Mouse (Mus musculus) limb, embryonic 12.5 days (tissue): Measurements from ENCODE around the gene Gm20388. TPM values are rescaled to one million over a fixed set of nuclear protein-coding genes. Genes with fewer than 3 reads are reported as not detected.
"Not testable (repeated sequence)": the region's sequence is repeated elsewhere in the genome, so short reads cannot be mapped to it uniquely, and the experiment has no call there.

Experiments
- ATAC-seq: fragments of 200-750 bp; cut with Nextera tagmentation; 2 replicates; pipeline ENCODE4 v1.8.0; 2017; ENCODE audit warnings: low read depth, moderate TSS enrichment; ENCODE audit not compliant: insufficient number of reproducible peaks, insufficient read depth, low FRiP score, low TSS enrichment
- H3K27ac ChIP-seq: fragments of 300-500 bp; sonication (generic); 2 replicates; pipeline ENCODE4 v1.5.1; 2016; ENCODE audit warnings: mild to moderate bottlenecking, moderate library complexity
- H3K27me3 ChIP-seq: fragments of 300-500 bp; sonication (generic); 2 replicates; pipeline ENCODE4 v1.6.1; 2016; ENCODE audit warnings: mild to moderate bottlenecking, moderate library complexity
- H3K36me3 ChIP-seq: fragments of 300-500 bp; sonication (generic); 2 replicates; pipeline ENCODE4 v1.6.1; 2016; ENCODE audit warnings: mild to moderate bottlenecking, moderate library complexity
- H3K4me1 ChIP-seq: fragments of 300-500 bp; sonication (generic); replicated peaks from 2 replicates; pipeline ENCODE4 v1.6.1; 2016
- H3K4me2 ChIP-seq: fragments of 300-500 bp; sonication (generic); 2 replicates; pipeline ENCODE4 v1.6.1; 2016; ENCODE audit warnings: mild to moderate bottlenecking, moderate library complexity
- H3K4me3 ChIP-seq: fragments of 300-500 bp; sonication (generic); replicated peaks from 2 replicates; pipeline ENCODE4 v1.5.1; 2016; ENCODE audit warnings: mild to moderate bottlenecking
- H3K9ac ChIP-seq: fragments of 300-500 bp; sonication (generic); replicated peaks from 2 replicates; pipeline ENCODE4 v1.6.1; 2016; ENCODE audit warnings: mild to moderate bottlenecking, moderate library complexity
- H3K9me3 ChIP-seq: fragments of 300-500 bp; sonication (generic); 2 replicates; pipeline ENCODE4 v1.6.1; 2016; ENCODE audit warnings: mild to moderate bottlenecking, moderate library complexity
- WGBS: fragments of 180-500 bp; shearing (Covaris S2); methylation state at CpG from one replicate; pipeline ENCODE4 v1.1.7; 2016; 5-methylcytosine and 5-hydroxymethylcytosine counted together
- polyA plus RNA-seq: library from polyadenylated mRNA; unstranded; fragments of >200 nt; fragmentation: Nextera tagmentation; extraction: Ambion mirVana; gene quantifications from 2 replicates; pipeline ENCODE4 v1.2.1, GENCODE M21; 2016

The Gm20388 gene
- polyA plus RNA-seq, 1 experiment from 2014 or later = not detected

DNA sequence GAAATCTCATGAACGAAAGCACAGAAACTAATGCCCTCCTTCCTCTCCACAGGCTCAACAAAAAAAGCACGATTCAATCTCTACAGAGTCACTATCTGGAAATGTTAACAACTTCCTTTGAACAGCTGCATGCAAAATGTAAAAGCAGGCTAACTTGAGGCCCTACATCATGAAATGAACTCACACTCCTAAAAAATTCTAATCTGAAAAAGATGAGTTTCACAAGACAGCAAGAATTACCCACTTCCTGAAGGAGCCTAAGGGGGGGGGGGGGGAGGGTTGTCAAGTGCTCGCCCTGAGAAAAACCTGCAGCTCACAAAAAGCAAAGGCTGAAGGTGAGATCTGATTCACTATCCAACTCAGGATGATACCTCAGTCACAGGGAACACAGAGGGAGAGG lies 3104.4 kb downstream of the Gm20388 start:
- Histone ChIP-seq H3K36me3 (0 out of 2 replicates have a peak, but pooled peaks cover 5% of the 10 kb centered on the region), H3K9ac (no peak overlapping the region), H3K27me3 (no peaks in the 10 kb centered on the region), H3K9me3 (no peaks in the 10 kb centered on the region), H3K4me2 (no peak overlapping the region), H3K4me3 (no peak overlapping the region), H3K4me1 (peaks cover 23% of the 10 kb centered on the region), H3K27ac (no peak overlapping the region)
- 62% methylated on average over 3 of the region's 3 CpGs for WGBS
- no peak for ATAC-seq

DNA sequence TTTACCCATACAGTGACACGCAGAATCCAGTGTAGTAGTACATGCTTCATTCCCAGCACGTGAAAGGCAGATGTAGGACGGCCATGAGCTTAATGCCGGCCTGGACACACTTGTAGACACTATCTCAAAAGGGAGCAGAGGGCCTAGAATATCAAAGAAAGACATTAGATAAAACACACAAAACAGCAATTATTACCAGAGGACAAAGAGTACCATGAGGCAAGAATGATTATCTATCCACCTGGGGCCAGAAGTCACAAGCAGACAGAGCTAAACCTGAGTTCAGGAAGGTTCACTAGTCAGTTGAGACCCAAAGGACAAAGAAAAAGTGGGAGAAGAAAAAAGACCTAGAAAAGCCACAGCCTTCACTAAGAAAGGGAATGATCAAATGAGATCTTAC lies 3106.5 kb downstream of the Gm20388 start:
- H3K4me2 ChIP-seq = no peak overlapping the region
- no peak overlapping the region for H3K4me3 ChIP-seq
- peaks cover 36% of the 10 kb centered on the region for H3K4me1 ChIP-seq
- no peaks in the 10 kb centered on the region for H3K9me3 ChIP-seq
- H3K27ac ChIP-seq = no peak overlapping the region
- no peak for ATAC-seq
- H3K9ac ChIP-seq = no peak overlapping the region
- 93% methylated on average over 4 of the region's 4 CpGs for WGBS
- H3K27me3 ChIP-seq = no peaks in the 10 kb centered on the region
- 0 out of 2 replicates have a peak, but pooled peaks cover 5% of the 10 kb centered on the region for H3K36me3 ChIP-seq

DNA sequence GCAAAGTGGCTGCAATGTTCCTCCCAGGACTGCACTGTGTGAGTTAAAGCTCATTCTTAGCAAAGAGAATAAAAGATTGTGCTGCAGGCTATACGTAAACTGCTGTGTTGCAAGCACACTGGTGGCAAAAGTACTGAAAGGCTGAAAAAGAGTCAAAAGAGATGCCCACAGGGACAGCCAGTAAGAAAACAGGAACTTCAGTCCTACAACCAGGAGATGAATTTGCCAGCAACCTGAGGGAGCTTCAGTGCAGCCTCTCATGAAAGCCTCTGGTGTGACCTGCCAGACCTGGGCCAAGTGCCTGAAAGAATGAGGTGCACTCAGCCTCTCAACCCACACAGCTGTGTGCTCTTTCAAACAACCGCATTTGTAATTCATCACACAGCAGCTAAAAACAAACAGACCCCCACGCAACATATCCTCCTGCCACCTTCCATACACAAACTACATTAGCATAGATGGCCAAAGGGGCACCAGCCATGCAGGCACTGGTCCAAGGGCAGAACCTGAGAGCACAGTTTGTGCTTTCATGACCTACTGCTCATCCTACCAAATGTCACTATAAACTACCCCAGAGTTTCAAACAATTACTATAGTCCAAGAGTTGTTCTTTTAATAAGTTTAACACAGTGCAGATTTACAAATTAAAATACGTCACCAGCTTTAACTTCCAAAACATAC lies 3108.0 kb downstream of the Gm20388 start:
- WGBS = 81% methylated on average over 4 of the region's 4 CpGs
- peaks cover 41% of the 10 kb centered on the region for H3K4me1 ChIP-seq
- no peak overlapping the region for H3K27ac ChIP-seq

DNA sequence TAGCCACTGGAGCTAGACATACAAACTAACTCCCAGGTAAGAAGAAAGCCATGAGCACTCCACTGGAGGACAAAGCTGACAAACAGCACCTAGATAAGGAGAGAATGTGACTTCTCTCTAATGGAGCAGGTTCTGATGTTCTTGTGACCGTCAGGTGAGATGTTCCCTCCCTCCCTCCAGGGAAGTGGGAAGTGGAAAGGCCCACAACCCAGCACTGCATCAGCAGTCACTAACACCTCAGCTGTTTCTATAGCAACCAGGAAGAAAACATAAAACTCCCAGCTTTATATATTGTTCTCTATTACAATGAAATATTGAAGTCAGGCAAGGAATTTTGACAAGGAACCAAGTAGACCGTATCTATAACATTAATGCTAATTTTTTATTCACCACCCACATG lies 3109.4 kb downstream of the Gm20388 start:
- WGBS = 73% methylated on average over 2 of the region's 2 CpGs
- H3K4me3 ChIP-seq = no peak overlapping the region

More for the DNA sequence above, 3108.0 kb downstream of the Gm20388 start:
- no peak overlapping the region for H3K9ac ChIP-seq
- H3K27me3 ChIP-seq = no peaks in the 10 kb centered on the region
- H3K4me2 ChIP-seq = no peak overlapping the region
- no peaks in the 10 kb centered on the region for H3K9me3 ChIP-seq
- 0 out of 2 replicates have a peak, but pooled peaks cover 5% of the 10 kb centered on the region for H3K36me3 ChIP-seq
- no peak for ATAC-seq
- no peak overlapping the region for H3K4me3 ChIP-seq

DNA sequence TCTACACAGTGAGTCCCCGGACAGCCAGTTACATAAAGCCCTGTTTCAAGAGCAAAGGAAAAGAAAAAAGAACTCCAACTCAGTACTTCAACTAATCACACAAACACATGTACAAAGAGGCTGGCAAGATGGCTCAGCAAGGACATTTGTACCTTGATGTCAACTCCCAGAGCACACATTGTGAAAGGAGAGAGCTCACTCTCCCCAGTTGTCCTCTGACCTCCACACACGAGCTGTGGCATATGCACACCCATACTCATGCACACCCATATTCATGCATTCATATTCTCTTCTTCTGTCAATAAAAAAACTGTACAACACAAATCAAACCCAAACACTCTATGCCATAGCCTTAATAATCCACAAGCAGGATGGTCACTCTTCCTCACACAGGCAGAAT lies 3110.2 kb downstream of the Gm20388 start:
- Histone ChIP-seq H3K4me2 (no peak overlapping the region), H3K4me3 (no peak overlapping the region), H3K27me3 (no peaks in the 10 kb centered on the region), H3K4me1 (peaks cover 34% of the 10 kb centered on the region), H3K9ac (no peak overlapping the region), H3K27ac (0 out of 2 replicates have a peak overlapping the region, but pooled peaks have one; percentile 9), H3K9me3 (no peaks in the 10 kb centered on the region), H3K36me3 (peaks cover 10% of the 10 kb centered on the region; the same call in 1 of the 2 replicates)
- 77% methylated on average over 2 of the region's 2 CpGs for WGBS
- ATAC-seq = no peak

More for the DNA sequence above, 3109.4 kb downstream of the Gm20388 start:
- Histone ChIP-seq H3K9me3 (no peaks in the 10 kb centered on the region), H3K27ac (no peak overlapping the region), H3K9ac (no peak overlapping the region), H3K27me3 (no peaks in the 10 kb centered on the region), H3K36me3 (peaks cover 10% of the 10 kb centered on the region; the same call in 1 of the 2 replicates), H3K4me2 (no peak overlapping the region), H3K4me1 (peaks cover 41% of the 10 kb centered on the region)
- no peak for ATAC-seq

DNA sequence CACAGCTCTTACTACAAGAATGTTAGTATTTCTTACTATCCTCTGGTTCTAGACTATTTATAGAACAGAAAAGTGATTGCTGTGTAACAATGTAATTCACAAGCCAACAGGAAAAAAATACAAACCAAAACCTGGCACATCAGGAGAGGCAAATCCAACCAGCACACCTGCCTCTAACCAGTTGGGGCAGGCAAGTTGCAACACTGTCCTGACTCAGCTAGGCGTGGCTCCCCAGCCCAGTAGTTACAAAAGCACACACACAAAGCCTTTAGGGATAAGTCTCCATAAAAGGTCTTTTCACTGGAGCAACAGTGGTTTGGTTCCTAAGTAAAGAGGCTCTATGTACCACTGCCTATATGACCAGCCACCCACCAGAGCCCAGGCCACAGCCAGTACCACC lies 3110.6 kb downstream of the Gm20388 start:
- Histone ChIP-seq H3K9me3 (no peaks in the 10 kb centered on the region), H3K4me2 (no peak overlapping the region), H3K4me1 (peaks cover 34% of the 10 kb centered on the region), H3K9ac (no peak overlapping the region), H3K27me3 (no peaks in the 10 kb centered on the region), H3K27ac (no peak overlapping the region), H3K4me3 (no peak overlapping the region), H3K36me3 (peaks cover 10% of the 10 kb centered on the region; the same call in 1 of the 2 replicates)
- no peak for ATAC-seq
- 85% methylated on average over 1 of the region's 1 CpGs for WGBS

DNA sequence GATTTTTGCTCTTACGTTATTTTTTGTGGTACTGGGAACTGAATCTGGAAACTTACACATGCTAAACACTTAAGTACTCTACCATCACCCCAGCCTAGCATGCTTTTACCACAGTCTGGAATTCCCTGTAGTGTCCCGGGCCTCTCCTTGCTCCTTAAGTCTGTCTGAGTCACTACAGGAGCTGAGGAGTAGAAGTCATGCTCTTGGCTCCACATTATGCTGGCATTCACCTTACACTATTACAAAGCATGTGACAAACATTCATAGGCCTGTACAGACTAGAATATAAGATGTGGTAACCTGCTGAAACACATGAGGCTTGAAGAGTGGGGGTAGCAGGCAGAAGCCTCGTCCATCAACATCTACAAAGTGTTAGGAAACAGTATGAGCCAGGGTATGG lies 3112.1 kb downstream of the Gm20388 start:
- Histone ChIP-seq H3K4me1 (peaks cover 34% of the 10 kb centered on the region), H3K27me3 (no peaks in the 10 kb centered on the region), H3K4me2 (no peak overlapping the region), H3K27ac (no peak overlapping the region; the same call in 1 of the 2 replicates), H3K36me3 (peaks cover 6% of the 10 kb centered on the region), H3K9me3 (no peaks in the 10 kb centered on the region), H3K4me3 (no peak overlapping the region), H3K9ac (no peak overlapping the region)
- no peak for ATAC-seq
- WGBS = 82% methylated on average over 3 of the region's 3 CpGs

DNA sequence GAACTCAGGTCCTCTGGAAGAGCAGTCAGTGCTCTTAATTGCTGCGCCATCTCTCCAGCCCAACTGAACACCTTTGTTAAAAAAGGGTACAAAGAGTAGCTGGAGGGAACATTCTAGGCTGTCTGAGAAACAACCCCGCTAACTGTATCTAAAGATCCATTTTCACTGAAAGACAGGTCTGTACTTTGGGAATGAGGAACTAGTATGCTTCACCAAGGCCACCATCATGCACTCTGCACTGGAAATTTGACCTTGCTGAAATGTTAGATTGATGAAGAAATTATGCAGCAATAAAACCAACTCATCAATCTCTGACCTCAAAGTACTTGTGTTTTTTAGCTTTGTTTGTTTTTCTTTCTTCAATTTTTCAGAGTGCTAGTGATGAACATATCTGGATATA lies 3113.6 kb downstream of the Gm20388 start:
- Histone ChIP-seq H3K4me3 (no peak overlapping the region), H3K4me2 (no peak overlapping the region), H3K9me3 (no peaks in the 10 kb centered on the region), H3K27me3 (no peaks in the 10 kb centered on the region), H3K27ac (no peak overlapping the region), H3K4me1 (peaks cover 19% of the 10 kb centered on the region; the same call in 1 of the 2 replicates), H3K9ac (no peak overlapping the region), H3K36me3 (peaks cover 10% of the 10 kb centered on the region)
- 94% methylated on average over 2 of the region's 2 CpGs for WGBS
- ATAC-seq = no peak

DNA sequence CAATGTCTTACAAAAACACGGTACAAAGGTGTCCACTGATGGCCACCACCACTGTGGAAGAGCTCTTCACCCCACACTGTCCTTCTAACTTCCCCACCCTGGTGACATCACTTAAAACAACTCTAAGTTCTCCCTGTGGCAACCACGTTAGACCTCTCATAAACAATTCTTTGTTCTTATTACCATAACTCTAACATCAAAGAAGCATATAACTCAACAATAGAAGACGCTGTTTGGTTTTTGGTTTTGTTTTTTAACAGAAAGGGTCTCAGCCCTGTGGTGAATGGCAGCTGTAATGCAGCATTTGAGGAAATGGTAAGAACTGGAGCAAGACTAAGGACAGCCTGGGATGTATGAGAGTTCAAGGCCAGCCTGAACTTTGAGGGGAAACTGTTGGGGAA lies 3115.3 kb downstream of the Gm20388 start:
- ATAC-seq = no peak
- Histone ChIP-seq H3K27me3 (no peaks in the 10 kb centered on the region), H3K4me3 (no peak overlapping the region), H3K4me2 (no peak overlapping the region), H3K9me3 (no peaks in the 10 kb centered on the region), H3K27ac (no peak overlapping the region), H3K36me3 (peaks cover 10% of the 10 kb centered on the region), H3K9ac (no peak overlapping the region), H3K4me1 (peaks cover 12% of the 10 kb centered on the region; the same call in 1 of the 2 replicates)
- 83% methylated on average over 3 of the region's 3 CpGs for WGBS

DNA sequence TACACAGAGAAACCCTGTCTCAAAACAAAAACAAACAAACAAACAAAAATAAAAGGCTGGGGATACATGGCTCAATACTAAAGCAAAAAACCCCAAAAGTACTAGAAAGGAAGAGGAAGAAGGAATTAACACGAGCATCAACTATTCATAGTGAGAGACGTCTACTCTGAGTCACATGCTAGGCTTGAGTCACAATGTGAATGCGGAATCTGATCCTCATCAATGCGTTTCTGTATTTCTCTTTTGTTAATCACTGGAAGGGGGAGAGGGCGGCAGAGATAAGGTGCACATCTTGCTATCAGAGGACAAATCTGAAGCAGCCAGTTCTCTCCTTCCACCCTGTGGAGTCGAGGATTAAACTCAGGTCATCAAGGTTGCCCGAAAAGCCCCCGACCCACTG lies 3117.1 kb downstream of the Gm20388 start:
- Histone ChIP-seq H3K27ac (no peak overlapping the region), H3K9me3 (no peaks in the 10 kb centered on the region), H3K4me1 (peaks cover 3% of the 10 kb centered on the region; the same call in 1 of the 2 replicates), H3K36me3 (peaks cover 10% of the 10 kb centered on the region), H3K4me2 (no peak overlapping the region), H3K9ac (no peak overlapping the region), H3K27me3 (no peaks in the 10 kb centered on the region), H3K4me3 (no peak overlapping the region)
- no peak for ATAC-seq
- 96% methylated on average over 8 of the region's 8 CpGs for WGBS

DNA sequence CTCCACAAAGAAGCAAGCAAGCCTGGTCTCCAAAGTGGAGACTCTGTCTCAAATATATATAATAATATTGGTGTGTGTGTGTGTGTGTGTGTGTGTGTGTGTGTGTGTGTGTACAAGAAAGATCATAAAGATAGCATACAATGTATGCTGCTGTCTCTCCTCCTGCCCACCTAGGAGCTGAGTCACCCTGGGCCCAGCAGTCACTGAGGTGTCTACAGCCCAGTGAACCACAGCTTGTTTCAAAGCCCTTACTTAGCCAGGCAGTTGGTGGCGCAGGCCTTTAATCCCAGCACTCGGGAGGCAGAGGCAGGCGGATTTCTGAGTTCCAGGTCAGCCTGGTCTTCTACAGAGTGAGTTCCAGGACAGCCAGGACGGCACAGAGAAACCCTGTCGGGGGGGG lies 3119.4 kb downstream of the Gm20388 start:
- H3K27ac ChIP-seq, H3K4me2 ChIP-seq, H3K9ac ChIP-seq, H3K27me3 ChIP-seq, H3K4me3 ChIP-seq, ATAC-seq, H3K4me1 ChIP-seq, H3K36me3 ChIP-seq, H3K9me3 ChIP-seq: not testable (repeated sequence)
- 72% methylated on average over 5 of the region's 5 CpGs for WGBS
